Mouse (Mus musculus) kidney, adult 18-20 months (tissue): ENCODE data around the gene Irs1.

Source experiments
- DNase-seq: peaks from one replicate; pipeline ENCODE4 v3.0.0; 2021

The Irs1 gene

GRCm38 (mm10) chr1:82291151-82291797, at the start of gene Irs1:
Gene Irs1, minus strand, starts transcription at chr1:82291416.
- peak; percentile 86 for DNase-seq

- no peak for DNase-seq
Measured at GRCm38 (mm10) chr1:82334506-82334905, 43.3 kb upstream of the Irs1 start.

- DNase-seq = no peak
Measured at GRCm38 (mm10) chr1:82329954-82330247, 38.7 kb upstream of the Irs1 start.

- no peak for DNase-seq
Measured at GRCm38 (mm10) chr1:82329237-82329953, 38.2 kb upstream of the Irs1 start.

GRCm38 (mm10) chr1:82328033-82328775, 37.0 kb upstream of the Irs1 start:
- no peak for DNase-seq

- no peak for DNase-seq
Measured at GRCm38 (mm10) chr1:82326120-82326519, 34.9 kb upstream of the Irs1 start.

GRCm38 (mm10) chr1:82324131-82324785, 33.0 kb upstream of the Irs1 start:
- no peak for DNase-seq

- DNase-seq = no peak
Measured at GRCm38 (mm10) chr1:82321441-82321840, 30.2 kb upstream of the Irs1 start.

GRCm38 (mm10) chr1:82320864-82321263, 29.6 kb upstream of the Irs1 start:
- DNase-seq = no peak

GRCm38 (mm10) chr1:82320456-82320855, 29.2 kb upstream of the Irs1 start:
- no peak for DNase-seq

GRCm38 (mm10) chr1:82316746-82317126, 25.5 kb upstream of the Irs1 start:
- DNase-seq = no peak

GRCm38 (mm10) chr1:82316111-82316745, 25.0 kb upstream of the Irs1 start, which contains the start of gene Rhbdd1:
Gene Rhbdd1, plus strand, starts transcription at chr1:82316452.
- DNase-seq = peak; percentile 98

- no peak for DNase-seq
Measured at GRCm38 (mm10) chr1:82304483-82304882, 13.3 kb upstream of the Irs1 start.

GRCm38 (mm10) chr1:82298586-82298985, 7.4 kb upstream of the Irs1 start:
- no peak for DNase-seq

GRCm38 (mm10) chr1:82294102-82294501, 2.9 kb upstream of the Irs1 start:
- no peak for DNase-seq

GRCm38 (mm10) chr1:82292771-82293170, 1.6 kb upstream of the Irs1 start:
- peak; percentile 63 for DNase-seq

- DNase-seq = no peak
Measured at GRCm38 (mm10) chr1:82291930-82292712, 905 bp upstream of the Irs1 start.

GRCm38 (mm10) chr1:82290723-82291150, 479 bp downstream of the Irs1 start:
- peak; percentile 79 for DNase-seq

GRCm38 (mm10) chr1:82289990-82290681, 1.1 kb downstream of the Irs1 start:
- peak; percentile 63 for DNase-seq

- no peak for DNase-seq
Measured at GRCm38 (mm10) chr1:82289116-82289989, 1.9 kb downstream of the Irs1 start.
